Mouse (Mus musculus) liver, adult 2 months (tissue): ENCODE data around the gene Ankrd44. TPM values are rescaled to one million over a fixed set of nuclear protein-coding genes. Genes with fewer than 3 reads are reported as not detected.
A peak's percentile ranks its signal among the peaks of the same experiment; 100 is the strongest.

Experiments used
- DNase-seq: peaks from one replicate; pipeline ENCODE4 v3.0.0-alpha.2; 2011; ENCODE audit warnings: low read depth, low spot score; ENCODE audit errors: extremely low read depth
- H3K27ac ChIP-seq: fragments of 200-500 bp; replicated peaks from 2 replicates; pipeline ENCODE4 v1.5.1; 2012; ENCODE audit warnings: low read depth, mild to moderate bottlenecking, control low read depth, inconsistent platforms, low read length; ENCODE audit not compliant: insufficient read depth
- H3K27me3 ChIP-seq: fragments of 200-500 bp; 2 replicates; pipeline ENCODE4 v1.6.1; 2012; ENCODE audit warnings: mild to moderate bottlenecking, moderate library complexity, low read length, inconsistent platforms; ENCODE audit not compliant: control insufficient read depth, insufficient read depth
- H3K36me3 ChIP-seq: fragments of 200-500 bp; 2 replicates; pipeline ENCODE4 v1.6.1; 2012; ENCODE audit warnings: low read length, inconsistent platforms; ENCODE audit not compliant: control insufficient read depth, insufficient read depth
- H3K4me1 ChIP-seq: fragments of 200-500 bp; 2 replicates; pipeline ENCODE4 v1.6.1; 2011; ENCODE audit warnings: low read length; ENCODE audit not compliant: control insufficient read depth, insufficient read depth
- H3K4me3 ChIP-seq: fragments of 200-500 bp; 2 replicates; pipeline ENCODE4 v1.5.1; 2011; ENCODE audit warnings: low read depth, mild to moderate bottlenecking, control low read depth, low read length, moderate library complexity; ENCODE audit not compliant: insufficient read depth
- H3K79me2 ChIP-seq: fragments of 200-500 bp; 2 replicates; pipeline ENCODE4 v1.6.1; 2012; ENCODE audit warnings: inconsistent platforms, mild to moderate bottlenecking, low read length, moderate library complexity; ENCODE audit not compliant: control insufficient read depth, insufficient read depth
- H3K9ac ChIP-seq: fragments of 200-500 bp; 2 replicates; pipeline ENCODE4 v1.6.1; 2012; ENCODE audit warnings: low read depth, mild to moderate bottlenecking, control low read depth, inconsistent platforms, low read length
- CTCF ChIP-seq: fragments of 200-500 bp; IDR thresholded peaks from 2 replicates; pipeline ENCODE4 v1.5.1; 2011; ENCODE audit warnings: low read depth, low read length, control low read depth
- POLR2A ChIP-seq: fragments of 200-500 bp; IDR thresholded peaks from 2 replicates; pipeline ENCODE4 v1.6.1; 2011; ENCODE audit warnings: low read length, control low read depth; ENCODE audit not compliant: insufficient read depth; ENCODE audit errors: extremely low read depth
- WGBS: fragments of 180-500 bp; shearing (Covaris S2); methylation state at CpG from one replicate; pipeline ENCODE4 v1.1.7; 2018; 5-methylcytosine and 5-hydroxymethylcytosine counted together
- polyA plus RNA-seq: library from polyadenylated mRNA; depleted of rRNA; stranded (reverse); fragments of >200 nt; gene quantifications from 2 replicates; pipeline ENCODE4 v1.2.3, GENCODE M21; 2012
- total RNA-seq: library from RNA; depleted of rRNA; stranded (reverse); fragments of >200 nt; gene quantifications from 2 replicates; pipeline ENCODE4 v1.2.3, GENCODE M21; 2014

Gene Ankrd44
- total and polyA plus RNA-seq, 2 experiments: 2.3 to 8.5 TPM

DNA sequence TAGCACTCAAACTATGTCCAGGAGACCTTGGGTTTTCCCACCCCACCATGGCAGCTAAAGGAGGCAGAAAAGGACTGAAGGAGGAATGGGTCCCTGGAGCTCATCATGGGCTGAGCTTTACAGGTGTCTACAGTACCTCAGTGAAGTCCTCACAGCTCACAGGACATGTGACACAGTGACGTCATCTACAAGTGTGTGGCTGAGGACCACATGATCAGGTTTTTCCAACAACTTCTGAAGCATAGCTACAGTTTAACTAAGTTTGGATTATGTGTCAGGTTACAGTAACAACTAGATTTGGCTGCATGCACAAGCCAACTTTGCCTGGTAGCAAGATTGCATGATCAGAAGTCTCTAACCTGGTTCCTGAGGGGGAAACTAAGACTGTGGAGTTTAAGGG is 78.9 kb downstream of the Ankrd44 start:
- H3K4me3 ChIP-seq: no peak overlapping the region
- TF ChIP-seq CTCF: no peak
- TF ChIP-seq POLR2A: no peak
- H3K27ac ChIP-seq: no peak overlapping the region
- DNase-seq: peak; percentile 36
- 56% methylated on average over 1 of the region's 1 CpGs for WGBS
- no peaks in the 10 kb centered on the region for H3K27me3 ChIP-seq
- H3K36me3 ChIP-seq: no peaks in the 10 kb centered on the region
- H3K4me1 ChIP-seq: peaks cover 5% of the 10 kb centered on the region; the same call in 1 of the 2 replicates
- no peak overlapping the region for H3K9ac ChIP-seq
- H3K79me2 ChIP-seq: peaks cover 3% of the 10 kb centered on the region; the same call in 1 of the 2 replicates

GRCm38 (mm10) chr1:54846346-54847000 is 79.7 kb downstream of the Ankrd44 start:
- TF ChIP-seq POLR2A (no peak), CTCF (no peak)
- Histone ChIP-seq H3K79me2 (peaks cover 3% of the 10 kb centered on the region; the same call in 1 of the 2 replicates), H3K4me1 (peaks cover 5% of the 10 kb centered on the region; the same call in 1 of the 2 replicates), H3K36me3 (no peaks in the 10 kb centered on the region), H3K27me3 (no peaks in the 10 kb centered on the region), H3K4me3 (no peak overlapping the region), H3K9ac (no peak overlapping the region), H3K27ac (no peak overlapping the region)
- WGBS: 72% methylated on average over 5 of the region's 5 CpGs
- DNase-seq: no peak

DNA sequence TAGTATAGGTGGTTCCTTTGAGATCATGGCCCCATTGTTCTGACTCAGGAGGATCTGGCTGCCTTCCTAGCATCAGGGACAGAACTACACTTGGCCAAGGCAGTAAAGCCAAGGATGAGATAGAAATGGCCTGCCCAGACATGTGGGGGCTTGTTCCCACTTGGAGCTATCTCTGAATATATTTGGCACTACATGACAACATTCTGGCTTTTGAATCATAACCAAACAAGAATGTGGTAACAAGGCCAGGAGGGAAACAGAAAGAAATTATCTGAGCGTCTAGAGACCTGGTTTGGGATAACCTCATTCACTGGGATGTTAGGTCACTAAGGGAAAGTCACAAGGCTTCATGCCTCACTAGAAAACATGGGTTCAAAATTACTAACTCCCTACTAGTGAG is 81.8 kb downstream of the Ankrd44 start:
- H3K4me1 ChIP-seq: peaks cover 4% of the 10 kb centered on the region; the same call in 1 of the 2 replicates
- H3K27ac ChIP-seq: no peak overlapping the region
- no peak for DNase-seq
- H3K4me3 ChIP-seq: no peak overlapping the region
- H3K9ac ChIP-seq: no peak overlapping the region
- H3K27me3 ChIP-seq: no peaks in the 10 kb centered on the region
- TF ChIP-seq CTCF: no peak
- TF ChIP-seq POLR2A: no peak
- H3K79me2 ChIP-seq: peaks cover 3% of the 10 kb centered on the region; the same call in 1 of the 2 replicates
- no peaks in the 10 kb centered on the region for H3K36me3 ChIP-seq
- 53% methylated on average over 1 of the region's 1 CpGs for WGBS

DNA sequence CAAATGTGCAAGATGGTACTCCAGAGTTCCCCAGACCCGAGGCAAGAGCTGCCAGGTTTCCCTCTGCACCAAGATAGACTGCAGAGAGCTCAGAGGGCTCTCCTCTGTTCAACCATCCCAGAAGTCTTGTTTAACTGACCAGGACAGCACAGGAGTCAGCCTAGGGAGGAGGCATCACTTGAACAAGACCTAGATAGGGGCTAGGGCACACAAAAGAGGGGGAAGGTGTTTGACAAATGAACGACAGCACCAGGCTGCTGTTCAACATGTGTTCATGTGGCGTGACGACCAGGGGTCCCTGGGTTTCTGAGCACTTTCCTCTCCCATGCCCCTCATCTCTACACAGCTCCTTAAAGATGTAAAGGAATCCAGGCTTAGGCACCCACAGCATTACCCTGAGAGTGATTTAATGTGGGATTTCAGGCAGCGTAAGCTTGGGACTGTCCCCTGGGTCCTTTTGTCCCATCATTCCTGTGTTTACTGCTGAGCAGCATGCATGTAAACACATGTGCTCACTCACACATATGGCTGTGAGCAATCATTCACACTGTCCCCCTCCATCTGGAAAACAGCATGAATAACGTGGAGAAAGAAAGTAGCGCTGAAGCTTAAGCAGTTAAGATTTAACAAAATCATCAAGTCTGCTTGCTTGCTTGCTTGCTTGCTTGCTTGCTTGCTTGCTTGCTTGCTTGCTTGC is 83.3 kb downstream of the Ankrd44 start:
- Histone ChIP-seq H3K4me3 (no peak overlapping the region), H3K4me1 (peaks cover 4% of the 10 kb centered on the region; the same call in 1 of the 2 replicates), H3K9ac (no peak overlapping the region), H3K36me3 (no peaks in the 10 kb centered on the region), H3K79me2 (peaks cover 3% of the 10 kb centered on the region; the same call in 1 of the 2 replicates), H3K27ac (no peak overlapping the region), H3K27me3 (no peaks in the 10 kb centered on the region)
- 94% methylated on average over 7 of the region's 7 CpGs for WGBS
- DNase-seq: no peak
- TF ChIP-seq POLR2A: no peak
- no peak for TF ChIP-seq CTCF

GRCm38 (mm10) chr1:54841788-54842187 is 84.4 kb downstream of the Ankrd44 start:
- 72% methylated on average over 5 of the region's 5 CpGs for WGBS
- no peak overlapping the region for H3K4me3 ChIP-seq
- DNase-seq: no peak

DNA sequence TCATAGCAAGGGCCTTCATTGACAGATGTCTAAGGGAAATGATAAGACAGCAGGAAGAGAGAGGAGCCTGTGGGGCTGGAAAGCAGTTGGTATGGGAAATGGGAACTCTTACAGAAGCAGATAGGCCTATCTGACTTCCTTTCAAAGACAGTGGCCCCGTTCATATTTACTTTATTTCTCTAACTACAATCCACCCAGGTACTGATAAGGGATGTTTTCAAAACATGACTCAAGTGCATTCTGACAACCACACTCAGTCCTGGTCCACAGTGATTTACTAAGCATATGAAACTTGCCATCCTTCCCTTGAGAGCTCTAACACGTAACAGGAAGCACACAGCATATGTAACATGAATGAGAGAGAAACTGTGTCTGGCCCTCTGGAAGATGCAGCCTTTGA is 86.1 kb downstream of the Ankrd44 start:
- DNase-seq: no peak
- Histone ChIP-seq H3K4me3 (no peak overlapping the region), H3K79me2 (peaks cover 3% of the 10 kb centered on the region; the same call in 1 of the 2 replicates), H3K36me3 (no peaks in the 10 kb centered on the region), H3K27ac (peak overlapping the region; percentile 32), H3K27me3 (no peaks in the 10 kb centered on the region), H3K4me1 (peaks cover 9% of the 10 kb centered on the region; the same call in 1 of the 2 replicates), H3K9ac (no peak overlapping the region)
- TF ChIP-seq POLR2A: no peak
- no peak for TF ChIP-seq CTCF
- WGBS: 41% methylated on average over 2 of the region's 2 CpGs

More at GRCm38 (mm10) chr1:54841788-54842187, 84.4 kb downstream of the Ankrd44 start:
- Histone ChIP-seq H3K4me1 (peaks cover 9% of the 10 kb centered on the region; the same call in 1 of the 2 replicates), H3K36me3 (no peaks in the 10 kb centered on the region), H3K79me2 (peaks cover 3% of the 10 kb centered on the region; the same call in 1 of the 2 replicates), H3K27me3 (no peaks in the 10 kb centered on the region), H3K9ac (no peak overlapping the region), H3K27ac (no peak overlapping the region)
- no peak for TF ChIP-seq CTCF
- no peak for TF ChIP-seq POLR2A
